Mouse (Mus musculus): ENCODE data around the gene Psmb5. TPM values are rescaled to one million over a fixed set of nuclear protein-coding genes. Genes with fewer than 3 reads are reported as not detected.
"Not testable (repeated sequence)": the region's sequence is repeated elsewhere in the genome, so short reads cannot be mapped to it uniquely, and the experiment has no call there.

Gene Psmb5
- polyA plus RNA-seq, 1 experiment from 2014 or later = 395 TPM

GRCm38 (mm10) chr14:54617152-54617896 is 498 bp downstream of the Psmb5 start:
- Histone ChIP-seq H3K9me3 (ENCODE audit: control insufficient read depth, low read length) (no peaks in the 10 kb centered on the region), H3K4me2 (ENCODE audit: low read depth, low read length) (peak overlapping the region; percentile 80), H3K9ac (ENCODE audit: low read depth, low read length) (peak overlapping the region; percentile 93), H3K36me3 (ENCODE audit: control insufficient read depth, insufficient read depth, low read length) (peaks cover 5% of the 10 kb centered on the region; the same call in 1 of the 2 replicates), H3K4me1 (ENCODE audit: control insufficient read depth, insufficient read depth, low read length) (peaks cover 5% of the 10 kb centered on the region; the same call in 1 of the 2 replicates), H3K4me3 (ENCODE audit: low read length) (peak overlapping the region; percentile 91), H3K27me3 (replicated peaks; ENCODE audit: control insufficient read depth, insufficient read depth, low read length) (no peaks in the 10 kb centered on the region), H3K27ac (ENCODE audit: low read length) (peak overlapping the region; percentile 76)
- ATAC-seq = peak; percentile 60
- 2% methylated on average over 38 of the region's 38 CpGs for WGBS

- WGBS = 92% methylated on average over 16 of the region's 16 CpGs
- Histone ChIP-seq H3K4me3 (ENCODE audit: low read length) (no peak overlapping the region), H3K4me1 (ENCODE audit: control insufficient read depth, insufficient read depth, low read length) (peaks cover 5% of the 10 kb centered on the region; the same call in 1 of the 2 replicates), H3K27me3 (replicated peaks; ENCODE audit: control insufficient read depth, insufficient read depth, low read length) (no peaks in the 10 kb centered on the region), H3K9ac (ENCODE audit: low read depth, low read length) (no peak overlapping the region), H3K9me3 (ENCODE audit: control insufficient read depth, low read length) (no peaks in the 10 kb centered on the region), H3K36me3 (ENCODE audit: control insufficient read depth, insufficient read depth, low read length) (peaks cover 7% of the 10 kb centered on the region; the same call in 1 of the 2 replicates), H3K27ac (ENCODE audit: low read length) (no peak overlapping the region), H3K4me2 (ENCODE audit: low read depth, low read length) (no peak overlapping the region)
- no peak for ATAC-seq
Measured at GRCm38 (mm10) chr14:54616226-54616825, 1.5 kb downstream of the Psmb5 start.

GRCm38 (mm10) chr14:54614130-54614529 is 3.7 kb downstream of the Psmb5 start:
- H3K27me3 ChIP-seq (replicated peaks; ENCODE audit: control insufficient read depth, insufficient read depth, low read length); H3K4me3 ChIP-seq (ENCODE audit: low read length); H3K4me2 ChIP-seq (ENCODE audit: low read depth, low read length); ATAC-seq; H3K4me1 ChIP-seq (ENCODE audit: control insufficient read depth, insufficient read depth, low read length); H3K36me3 ChIP-seq (ENCODE audit: control insufficient read depth, insufficient read depth, low read length); H3K9me3 ChIP-seq (ENCODE audit: control insufficient read depth, low read length); H3K27ac ChIP-seq (ENCODE audit: low read length); H3K9ac ChIP-seq (ENCODE audit: low read depth, low read length): not testable (repeated sequence)
- WGBS = 92% methylated on average over 16 of the region's 16 CpGs

- WGBS = 86% methylated on average over 6 of the region's 6 CpGs
- Histone ChIP-seq H3K27me3 (replicated peaks; ENCODE audit: control insufficient read depth, insufficient read depth, low read length) (no peaks in the 10 kb centered on the region), H3K9me3 (ENCODE audit: control insufficient read depth, low read length) (no peaks in the 10 kb centered on the region), H3K4me2 (ENCODE audit: low read depth, low read length) (no peak overlapping the region), H3K4me1 (ENCODE audit: control insufficient read depth, insufficient read depth, low read length) (no peaks in the 10 kb centered on the region), H3K9ac (ENCODE audit: low read depth, low read length) (no peak overlapping the region), H3K27ac (ENCODE audit: low read length) (no peak overlapping the region), H3K36me3 (ENCODE audit: control insufficient read depth, insufficient read depth, low read length) (peaks cover 5% of the 10 kb centered on the region; the same call in 1 of the 2 replicates), H3K4me3 (ENCODE audit: low read length) (no peak overlapping the region)
- no peak for ATAC-seq
Measured at GRCm38 (mm10) chr14:54610648-54611047, 7.2 kb downstream of the Psmb5 start.

GRCm38 (mm10) chr14:54609962-54610361 is 7.9 kb downstream of the Psmb5 start:
- H3K9me3 ChIP-seq (ENCODE audit: control insufficient read depth, low read length) = no peaks in the 10 kb centered on the region
- H3K4me2 ChIP-seq (ENCODE audit: low read depth, low read length) = no peak overlapping the region
- 85% methylated on average over 4 of the region's 4 CpGs for WGBS
- no peaks in the 10 kb centered on the region for H3K4me1 ChIP-seq (ENCODE audit: control insufficient read depth, insufficient read depth, low read length)
- H3K27me3 ChIP-seq (replicated peaks; ENCODE audit: control insufficient read depth, insufficient read depth, low read length) = no peaks in the 10 kb centered on the region
- no peak overlapping the region for H3K27ac ChIP-seq (ENCODE audit: low read length)
- 0 out of 2 replicates have a peak, but pooled peaks cover 2% of the 10 kb centered on the region for H3K36me3 ChIP-seq (ENCODE audit: control insufficient read depth, insufficient read depth, low read length)
- H3K4me3 ChIP-seq (ENCODE audit: low read length) = no peak overlapping the region
- no peak overlapping the region for H3K9ac ChIP-seq (ENCODE audit: low read depth, low read length)
- ATAC-seq = no peak

GRCm38 (mm10) chr14:54609245-54609644 is 8.6 kb downstream of the Psmb5 start:
- WGBS = 56% methylated on average over 4 of the region's 4 CpGs
- Histone ChIP-seq H3K27ac (ENCODE audit: low read length) (no peak overlapping the region), H3K27me3 (replicated peaks; ENCODE audit: control insufficient read depth, insufficient read depth, low read length) (no peaks in the 10 kb centered on the region), H3K4me3 (ENCODE audit: low read length) (no peak overlapping the region), H3K4me2 (ENCODE audit: low read depth, low read length) (no peak overlapping the region), H3K9ac (ENCODE audit: low read depth, low read length) (no peak overlapping the region), H3K9me3 (ENCODE audit: control insufficient read depth, low read length) (no peaks in the 10 kb centered on the region), H3K36me3 (ENCODE audit: control insufficient read depth, insufficient read depth, low read length) (0 out of 2 replicates have a peak, but pooled peaks cover 2% of the 10 kb centered on the region), H3K4me1 (ENCODE audit: control insufficient read depth, insufficient read depth, low read length) (no peaks in the 10 kb centered on the region)
- no peak for ATAC-seq

GRCm38 (mm10) chr14:54607226-54607625 is 10.6 kb downstream of the Psmb5 start:
- Histone ChIP-seq H3K36me3 (ENCODE audit: control insufficient read depth, insufficient read depth, low read length) (0 out of 2 replicates have a peak, but pooled peaks cover 2% of the 10 kb centered on the region), H3K27ac (ENCODE audit: low read length) (no peak overlapping the region), H3K4me2 (ENCODE audit: low read depth, low read length) (no peak overlapping the region), H3K9me3 (ENCODE audit: control insufficient read depth, low read length) (no peaks in the 10 kb centered on the region), H3K9ac (ENCODE audit: low read depth, low read length) (no peak overlapping the region), H3K4me1 (ENCODE audit: control insufficient read depth, insufficient read depth, low read length) (peaks cover 6% of the 10 kb centered on the region; the same call in 1 of the 2 replicates), H3K4me3 (ENCODE audit: low read length) (no peak overlapping the region), H3K27me3 (replicated peaks; ENCODE audit: control insufficient read depth, insufficient read depth, low read length) (no peaks in the 10 kb centered on the region)
- WGBS = 53% methylated on average over 8 of the region's 8 CpGs
- no peak for ATAC-seq

- peak; percentile 56 for ATAC-seq
- WGBS = under 1% methylated on average over 39 of the region's 39 CpGs
Measured at GRCm38 (mm10) chr14:54605752-54606321, 12.0 kb downstream of the Psmb5 start, which contains the start of gene 4931414P19Rik. Gene 4931414P19Rik (minus strand): TSS chr14:54605993.

GRCm38 (mm10) chr14:54603686-54604085 is 14.1 kb downstream of the Psmb5 start:
- H3K4me2 ChIP-seq (ENCODE audit: low read depth, low read length) = peak overlapping the region; percentile 50; the same call in 1 of the 2 replicates
- H3K9me3 ChIP-seq (ENCODE audit: control insufficient read depth, low read length) = no peaks in the 10 kb centered on the region
- no peak for ATAC-seq
- peak overlapping the region; percentile 77 for H3K4me3 ChIP-seq (ENCODE audit: low read length)
- peaks cover 6% of the 10 kb centered on the region; the same call in 1 of the 2 replicates for H3K4me1 ChIP-seq (ENCODE audit: control insufficient read depth, insufficient read depth, low read length)
- H3K36me3 ChIP-seq (ENCODE audit: control insufficient read depth, insufficient read depth, low read length) = no peaks in the 10 kb centered on the region
- H3K9ac ChIP-seq (ENCODE audit: low read depth, low read length) = peak overlapping the region; percentile 89; the same call in 1 of the 2 replicates
- no peaks in the 10 kb centered on the region for H3K27me3 ChIP-seq (replicated peaks; ENCODE audit: control insufficient read depth, insufficient read depth, low read length)
- peak overlapping the region; percentile 87 for H3K27ac ChIP-seq (ENCODE audit: low read length)
- WGBS = 83% methylated on average over 8 of the region's 8 CpGs

More at GRCm38 (mm10) chr14:54605752-54606321, 12.0 kb downstream of the Psmb5 start, which contains the start of gene 4931414P19Rik:
- no peaks in the 10 kb centered on the region for H3K36me3 ChIP-seq (ENCODE audit: control insufficient read depth, insufficient read depth, low read length)
- peak within 1 kb of the TSS; percentile 78 for H3K27ac ChIP-seq (ENCODE audit: low read length)
- H3K4me1 ChIP-seq (ENCODE audit: control insufficient read depth, insufficient read depth, low read length) = peaks cover 6% of the 10 kb centered on the region; the same call in 1 of the 2 replicates
- no peaks in the 10 kb centered on the region for H3K9me3 ChIP-seq (ENCODE audit: control insufficient read depth, low read length)
- no peaks in the 10 kb centered on the region for H3K27me3 ChIP-seq (replicated peaks; ENCODE audit: control insufficient read depth, insufficient read depth, low read length)
- peak within 1 kb of the TSS; percentile 61 for H3K4me3 ChIP-seq (ENCODE audit: low read length)
- peak within 1 kb of the TSS; percentile 79 for H3K4me2 ChIP-seq (ENCODE audit: low read depth, low read length)
- peak within 1 kb of the TSS; percentile 76 for H3K9ac ChIP-seq (ENCODE audit: low read depth, low read length)
